In genomic region chr19:44292483-44292882, GRCm38 (mm10) we compare ENCODE assay signal across 8 mouse cellular contexts. TPM values are rescaled to one million over a fixed set of nuclear protein-coding genes. Genes with fewer than 3 reads are reported as not detected.
DNase-seq lines count a peak whose midpoint lies in the region; ATAC-seq and TF ChIP-seq lines count a peak whose summit lies in the region.

No protein-coding gene starts in this region.

- no peak overlapping the region for H3K4me3 ChIP-seq in lung, postnatal 0 days (ENCODE audit: low read depth, low read length)
- H3K4me3 ChIP-seq in intestine, embryonic 16.5 days (ENCODE audit: low read length): peak overlapping the region; percentile 85
- H3K4me3 ChIP-seq in neural tube, embryonic 13.5 days: peak overlapping the region; percentile 97

- no peak for ATAC-seq in lung, postnatal 0 days
- ATAC-seq in intestine, embryonic 16.5 days: no peak
- ATAC-seq in neural tube, embryonic 13.5 days (ENCODE audit: low read depth): no peak

- H3K9ac ChIP-seq in lung, postnatal 0 days (replicated peaks; ENCODE audit: low read depth): no peak overlapping the region
- peak overlapping the region; percentile 95 for H3K9ac ChIP-seq in intestine, embryonic 16.5 days (ENCODE audit: low read depth, low read length)
- peak overlapping the region; percentile 76 for H3K9ac ChIP-seq in neural tube, embryonic 13.5 days

- no peak overlapping the region for H3K4me2 ChIP-seq in lung, postnatal 0 days (replicated peaks; ENCODE audit: low read depth, low read length)
- H3K4me2 ChIP-seq in intestine, embryonic 16.5 days (ENCODE audit: low read depth, low read length): peak overlapping the region; percentile 85
- H3K4me2 ChIP-seq in neural tube, embryonic 13.5 days: peak overlapping the region; percentile 100

- WGBS in lung, postnatal 0 days: 59% methylated on average over 3 of the region's 3 CpGs
- 38% methylated on average over 3 of the region's 3 CpGs for WGBS in intestine, embryonic 16.5 days
- WGBS in neural tube, embryonic 13.5 days: 41% methylated on average over 3 of the region's 3 CpGs

- peaks cover 34% of the 10 kb centered on the region for H3K4me1 ChIP-seq in lung, postnatal 0 days (ENCODE audit: insufficient read depth, low read depth, low read length)
- H3K4me1 ChIP-seq in intestine, embryonic 16.5 days (ENCODE audit: control insufficient read depth, insufficient read depth, low read length): peaks cover 31% of the 10 kb centered on the region
- H3K4me1 ChIP-seq in neural tube, embryonic 13.5 days (replicated peaks): peaks cover 53% of the 10 kb centered on the region

- H3K9me3 ChIP-seq in lung, postnatal 0 days (ENCODE audit: low read length): no peaks in the 10 kb centered on the region
- H3K9me3 ChIP-seq in intestine, embryonic 16.5 days (ENCODE audit: control insufficient read depth, low read length): no peaks in the 10 kb centered on the region
- no peaks in the 10 kb centered on the region for H3K9me3 ChIP-seq in neural tube, embryonic 13.5 days

- no peak for TF ChIP-seq CTCF in lung, postnatal 0 days (IDR thresholded peaks at IDR 0.05)

- peak overlapping the region; percentile 84 for H3K27ac ChIP-seq in lung, postnatal 0 days (ENCODE audit: low read length)
- peak overlapping the region; percentile 99 for H3K27ac ChIP-seq in intestine, embryonic 16.5 days (ENCODE audit: low read length)
- peak overlapping the region; percentile 99 for H3K27ac ChIP-seq in neural tube, embryonic 13.5 days (replicated peaks)

- no peak for DNase-seq in lung, postnatal 0 days (ENCODE audit: low spot score)
- no peak for DNase-seq in lung, postnatal 10 days
- DNase-seq in cerebellum, postnatal 14 days: peak; percentile 93 to 95
- DNase-seq in embryo, embryonic 10.5 days (ENCODE audit: low spot score): no peak
- DNase-seq in layer of hippocampus, adult 8-10 months (ENCODE audit: low spot score in 2 of 2): no peak
- no peak for DNase-seq in layer of hippocampus, postnatal 36 days

- no peak for TF ChIP-seq EP300 in lung, postnatal 0 days (IDR thresholded peaks at IDR 0.05)

- H3K36me3 ChIP-seq in lung, postnatal 0 days (ENCODE audit: insufficient read depth, low read length): no peaks in the 10 kb centered on the region
- 0 out of 2 replicates have a peak, but pooled peaks cover 8% of the 10 kb centered on the region for H3K36me3 ChIP-seq in intestine, embryonic 16.5 days (ENCODE audit: control insufficient read depth, insufficient read depth, low read length)
- peaks cover 22% of the 10 kb centered on the region for H3K36me3 ChIP-seq in neural tube, embryonic 13.5 days

- H3K27me3 ChIP-seq in lung, postnatal 0 days (replicated peaks; ENCODE audit: insufficient read depth, low read length): no peaks in the 10 kb centered on the region
- H3K27me3 ChIP-seq in intestine, embryonic 16.5 days (replicated peaks; ENCODE audit: control insufficient read depth, insufficient read depth, low read length): no peaks in the 10 kb centered on the region
- no peaks in the 10 kb centered on the region for H3K27me3 ChIP-seq in neural tube, embryonic 13.5 days

RNA-seq across cellular contexts. Expression of gene Scd2, which starts 1.0 kb away (rescaled TPM):
- polyA plus RNA-seq in lung, postnatal 0 days (2015; fragmentation: Nextera tagmentation; extraction: Ambion mirVana): 99.3 and 118 TPM in 2 replicates
- 452 and 553 TPM in 2 replicates for polyA plus RNA-seq in intestine, embryonic 16.5 days (2015; fragmentation: Nextera tagmentation; extraction: Ambion mirVana)
- polyA plus RNA-seq in neural tube, embryonic 13.5 days (2015; fragmentation: Nextera tagmentation; extraction: Ambion mirVana): 255 and 272 TPM in 2 replicates
- total RNA-seq in layer of hippocampus, adult 8-10 months (2022): 100 to 1,000 TPM; 662 to 773 (median 703) TPM
- 100 to 1,000 TPM; 621 to 658 TPM for total RNA-seq in layer of hippocampus, postnatal 36 days (2021)

RNA-seq across cellular contexts. Expression of gene Scd4, which starts 40.4 kb away (rescaled TPM):
- polyA plus RNA-seq in lung, postnatal 0 days (2015; fragmentation: Nextera tagmentation; extraction: Ambion mirVana): 0.53 and 0.60 TPM in 2 replicates
- 0.09 and 0.22 TPM in 2 replicates for polyA plus RNA-seq in intestine, embryonic 16.5 days (2015; fragmentation: Nextera tagmentation; extraction: Ambion mirVana)
- polyA plus RNA-seq in neural tube, embryonic 13.5 days (2015; fragmentation: Nextera tagmentation; extraction: Ambion mirVana): 0.06 TPM in 1 of 2 replicates, not detected in the other
- 1 to 10 TPM; 2.3 to 3.0 (median 2.7) TPM for total RNA-seq in layer of hippocampus, adult 8-10 months (2022)
- 1 to 10 TPM; 1.7 to 2.7 TPM for total RNA-seq in layer of hippocampus, postnatal 36 days (2021)

Comparison
In these comparisons a context has a peak if more than half of its experiments do, and no peak if none do; other contexts are left out.
1. DNase-seq: peak in cerebellum, postnatal 14 days (2 of 2); none in lung, postnatal 0 days (single experiment), lung, postnatal 10 days (single experiment), embryo, embryonic 10.5 days (single experiment), layer of hippocampus, adult 8-10 months (0 of 2) and layer of hippocampus, postnatal 36 days (0 of 2).
2. Peak in every context shown above with its lines, with median percentiles within 50 percentile points of each other: H3K27ac ChIP-seq.